Mouse (Mus musculus) G1E (cell line): ENCODE measurements around the gene Aplp1. TPM values are rescaled to one million over a fixed set of nuclear protein-coding genes. Genes with fewer than 3 reads are reported as not detected.
"Not testable (repeated sequence)": the region's sequence is repeated elsewhere in the genome, so short reads cannot be mapped to it uniquely, and the experiment has no call there.

Experiments used
- ATAC-seq: 2 replicates; pipeline ENCODE4 v1.8.0; 2016; ENCODE audit warnings: mild to moderate bottlenecking; ENCODE audit not compliant: insufficient number of reproducible peaks, poor library complexity, low FRiP score, severe bottlenecking; ENCODE audit errors: extremely low read depth
- DNase-seq: peaks from one replicate; pipeline ENCODE4 v3.0.0; 2012; ENCODE audit warnings: low spot score
- H3K27me3 ChIP-seq: 2 replicates; pipeline ENCODE4 v1.6.1; 2012; ENCODE audit warnings: mild to moderate bottlenecking, low read length, inconsistent platforms; ENCODE audit not compliant: insufficient read depth
- H3K36me3 ChIP-seq: replicated peaks from 2 replicates; pipeline ENCODE3; 2012; ENCODE audit warnings: mild to moderate bottlenecking, inconsistent platforms
- H3K4me1 ChIP-seq: 2 replicates; pipeline ENCODE4 v1.6.1; 2012; ENCODE audit warnings: low read depth, low read length, inconsistent platforms, mixed read lengths; ENCODE audit not compliant: insufficient read depth
- H3K4me3 ChIP-seq: 2 replicates; pipeline ENCODE4 v1.5.1; 2012; ENCODE audit warnings: low read depth, mild to moderate bottlenecking, inconsistent platforms, low read length, moderate library complexity, mixed read lengths
- H3K9me3 ChIP-seq: replicated peaks from 2 replicates; pipeline ENCODE4 v1.6.1; 2012; ENCODE audit warnings: inconsistent platforms
- CTCF ChIP-seq: IDR thresholded peaks from 2 replicates; pipeline ENCODE4 v1.5.1; 2012; ENCODE audit warnings: low read depth, low read length, inconsistent platforms, mixed read lengths
- GATA1 ChIP-seq: IDR thresholded peaks from 2 replicates; pipeline ENCODE4 v1.6.1; 2012; ENCODE audit warnings: borderline replicate concordance, low read length, inconsistent platforms, mixed read lengths
- GATA2 ChIP-seq: IDR thresholded peaks from 2 replicates; pipeline ENCODE4 v1.6.1; 2012; ENCODE audit warnings: low read depth, low read length, inconsistent platforms, borderline replicate concordance
- POLR2AphosphoS5 ChIP-seq: IDR thresholded peaks from 2 replicates; pipeline ENCODE4 v1.6.1; 2012; ENCODE audit warnings: low read depth, low read length, inconsistent platforms; ENCODE audit not compliant: insufficient replicate concordance
- TAL1 ChIP-seq: conservative IDR thresholded peaks from 2 replicates; pipeline ENCODE4 v1.6.1; 2012; ENCODE audit warnings: low read depth, low read length, inconsistent platforms, mixed read lengths
- polyA plus RNA-seq: library from polyadenylated mRNA; stranded (reverse); fragments of >175 nt; gene quantifications from 2 replicates; pipeline ENCODE4 v1.2.3, GENCODE M21; 2012
- total RNA-seq, 2 experiments: library from RNA; stranded (forward) in 1 of 2; stranded (reverse) in 1 of 2; fragments of 200-1000 nt in 1 of 2; fragments of >200 nt in 1 of 2; fragmentation: Nextera tagmentation in 1 of 2; gene quantifications; 2 replicates each; pipeline ENCODE4 v1.2.3; 2014 to 2017

The Aplp1 gene
- total and polyA plus RNA-seq, 3 experiments = 0.49 TPM; not detected in 2

GRCm38 (mm10) chr7:30477415-30478381 is 32.4 kb upstream of the Aplp1 start:
- Histone ChIP-seq H3K4me1 (no peaks in the 10 kb centered on the region), H3K9me3 (no peaks in the 10 kb centered on the region), H3K27me3 (no peaks in the 10 kb centered on the region; the same call in 1 of the 2 replicates), H3K4me3 (no peak overlapping the region), H3K36me3 (no peaks in the 10 kb centered on the region)
- no peak for ATAC-seq
- TF ChIP-seq GATA1 (no peak), POLR2AphosphoS5 (no peak), CTCF (no peak), TAL1 (no peak), GATA2 (no peak)
- DNase-seq = no peak

DNA sequence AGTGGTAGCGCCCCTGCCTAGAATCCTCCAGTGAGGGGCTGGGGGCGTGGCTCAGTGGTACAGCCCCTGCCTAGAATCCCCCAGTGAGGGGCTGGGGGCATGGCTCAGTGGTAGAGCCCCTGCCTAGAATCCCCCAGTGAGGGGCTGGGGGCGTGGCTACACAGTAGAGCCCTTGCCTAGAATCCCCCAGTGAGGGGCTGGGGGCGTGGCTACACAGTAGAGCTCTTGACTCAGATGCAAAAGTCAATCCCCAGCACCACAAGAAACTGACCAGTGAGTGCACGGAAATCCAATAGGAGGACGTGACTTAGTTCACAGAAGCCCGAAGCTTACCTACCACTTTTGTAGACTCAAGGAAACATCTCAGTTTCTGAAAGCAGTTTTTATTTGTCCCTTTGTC is 30.8 kb upstream of the Aplp1 start:
- ATAC-seq, H3K36me3 ChIP-seq, DNase-seq, H3K4me1 ChIP-seq, H3K27me3 ChIP-seq, H3K9me3 ChIP-seq, H3K4me3 ChIP-seq: not testable (repeated sequence)

DNA sequence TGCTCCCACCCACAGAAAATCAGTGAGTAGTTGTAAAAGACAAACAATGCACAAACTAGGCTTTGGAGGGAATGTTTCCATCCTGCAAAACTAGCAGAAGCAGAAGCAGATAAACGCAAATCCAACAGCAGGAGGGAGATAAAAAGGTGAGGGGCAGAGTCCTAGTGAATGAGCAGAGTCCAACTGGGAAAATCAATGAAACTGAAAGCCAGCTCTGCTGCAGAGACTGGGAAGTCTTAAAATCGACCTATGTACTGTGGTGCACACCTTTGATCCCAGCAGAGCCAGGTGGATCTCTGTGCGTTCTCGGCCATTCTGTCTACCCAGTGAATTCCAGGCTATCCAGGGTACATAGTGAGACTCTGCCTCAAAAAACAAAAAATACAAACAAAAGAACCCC is 29.7 kb upstream of the Aplp1 start:
- H3K27me3 ChIP-seq = no peaks in the 10 kb centered on the region; the same call in 1 of the 2 replicates
- H3K4me1 ChIP-seq = no peaks in the 10 kb centered on the region
- no peaks in the 10 kb centered on the region for H3K36me3 ChIP-seq
- H3K9me3 ChIP-seq = no peaks in the 10 kb centered on the region
- H3K4me3 ChIP-seq = no peak overlapping the region
- DNase-seq (no peak), ATAC-seq (no peak)
- TF ChIP-seq CTCF = no peak
- no peak for TF ChIP-seq GATA1
- TF ChIP-seq POLR2AphosphoS5 = no peak
- no peak for TF ChIP-seq GATA2
- TF ChIP-seq TAL1 = no peak

GRCm38 (mm10) chr7:30472411-30472810 is 27.1 kb upstream of the Aplp1 start:
- H3K4me1 ChIP-seq = no peaks in the 10 kb centered on the region
- H3K4me3 ChIP-seq = no peak overlapping the region
- ATAC-seq (no peak), DNase-seq (no peak)
- H3K36me3 ChIP-seq = no peaks in the 10 kb centered on the region
- H3K27me3 ChIP-seq = no peaks in the 10 kb centered on the region; the same call in 1 of the 2 replicates
- 0 out of 2 replicates have a peak, but pooled peaks have one; percentile 34 for TF ChIP-seq CTCF
- no peak for TF ChIP-seq POLR2AphosphoS5
- no peaks in the 10 kb centered on the region for H3K9me3 ChIP-seq

- no peak for TF ChIP-seq TAL1
- TF ChIP-seq POLR2AphosphoS5 = no peak
- TF ChIP-seq GATA2 = no peak
- no peak for TF ChIP-seq GATA1
- TF ChIP-seq CTCF = no peak
- Histone ChIP-seq H3K27me3 (peaks cover 11% of the 10 kb centered on the region; the same call in 1 of the 2 replicates), H3K4me3 (no peak overlapping the region), H3K36me3 (no peaks in the 10 kb centered on the region), H3K9me3 (no peaks in the 10 kb centered on the region), H3K4me1 (no peaks in the 10 kb centered on the region)
- ATAC-seq (no peak), DNase-seq (no peak)
These were observed 19.5 kb upstream of the Aplp1 start for GRCm38 (mm10) chr7:30464816-30465300.

- TF ChIP-seq CTCF (no peak), GATA2 (no peak)
These were observed 18.7 kb upstream of the Aplp1 start for GRCm38 (mm10) chr7:30463996-30464395.

GRCm38 (mm10) chr7:30463568-30463967 is 18.2 kb upstream of the Aplp1 start:
- no peak for TF ChIP-seq TAL1
- no peak for TF ChIP-seq CTCF
- no peak for TF ChIP-seq GATA1
- no peak for TF ChIP-seq POLR2AphosphoS5
- TF ChIP-seq GATA2 = no peak
- no peaks in the 10 kb centered on the region for H3K9me3 ChIP-seq
- no peaks in the 10 kb centered on the region for H3K36me3 ChIP-seq
- ATAC-seq = no peak
- H3K4me3 ChIP-seq = no peak overlapping the region
- no peak for DNase-seq
- H3K4me1 ChIP-seq = no peaks in the 10 kb centered on the region
- peaks cover 13% of the 10 kb centered on the region; the same call in 1 of the 2 replicates for H3K27me3 ChIP-seq

More at GRCm38 (mm10) chr7:30463996-30464395, 18.7 kb upstream of the Aplp1 start:
- Histone ChIP-seq H3K27me3 (peaks cover 13% of the 10 kb centered on the region; the same call in 1 of the 2 replicates), H3K9me3 (no peaks in the 10 kb centered on the region), H3K4me3 (no peak overlapping the region), H3K36me3 (no peaks in the 10 kb centered on the region), H3K4me1 (no peaks in the 10 kb centered on the region)
- ATAC-seq = no peak
- DNase-seq = no peak
